Mouse (Mus musculus): ENCODE data around the gene Rnd3. TPM values are rescaled to one million over a fixed set of nuclear protein-coding genes. Genes with fewer than 3 reads are reported as not detected.

Gene Rnd3
- total and polyA plus RNA-seq, 2 experiments from 2014 or later, result 41.5 to 57.9 TPM

DNA sequence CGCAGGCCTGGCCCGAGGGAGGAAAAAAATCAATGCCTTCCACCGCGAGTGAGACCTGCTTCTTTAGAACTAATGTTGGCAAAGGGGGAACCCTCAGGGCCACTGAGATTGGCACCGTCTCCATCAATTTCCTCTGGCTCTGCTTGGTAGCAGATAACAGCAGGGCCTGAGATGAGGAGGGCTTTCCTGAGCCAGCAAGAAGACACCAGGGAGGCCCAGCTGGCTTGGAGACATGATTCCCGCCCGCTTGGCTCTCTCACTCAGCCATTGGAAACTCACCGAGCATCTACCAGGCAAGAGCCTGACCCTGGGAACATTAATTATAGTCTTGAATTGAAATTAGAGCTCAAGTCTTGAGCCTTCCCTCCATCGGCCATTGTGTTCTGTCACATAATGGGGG is 48.9 kb downstream of the Rnd3 start:
- WGBS, result 34% methylated on average over 9 of the region's 9 CpGs
- no peaks in the 10 kb centered on the region for H3K27me3 ChIP-seq (ENCODE audit: insufficient read depth, low read length)
- H3K36me3 ChIP-seq (ENCODE audit: insufficient read depth, low read length), result no peaks in the 10 kb centered on the region
- no peaks in the 10 kb centered on the region for H3K9me3 ChIP-seq (ENCODE audit: low read length)
- H3K9ac ChIP-seq (replicated peaks; ENCODE audit: low read length), result no peak overlapping the region
- no peak overlapping the region for H3K4me3 ChIP-seq (ENCODE audit: low read length)
- H3K4me2 ChIP-seq (ENCODE audit: low read depth, low read length), result no peak overlapping the region
- no peaks in the 10 kb centered on the region for H3K4me1 ChIP-seq (ENCODE audit: insufficient read depth, low read length)
- H3K27ac ChIP-seq, result no peak overlapping the region; the same call in 1 of the 2 replicates
- ATAC-seq (peak; percentile 70), DNase-seq (ENCODE audit: low spot score) (peak; percentile 63)
- TF ChIP-seq CTCF (IDR thresholded peaks at IDR 0.05; ENCODE audit: low read depth), result no peak

- Histone ChIP-seq H3K4me2 (ENCODE audit: low read depth, low read length) (no peak overlapping the region), H3K9ac (replicated peaks; ENCODE audit: low read length) (no peak overlapping the region), H3K36me3 (ENCODE audit: insufficient read depth, low read length) (no peaks in the 10 kb centered on the region), H3K9me3 (ENCODE audit: low read length) (no peaks in the 10 kb centered on the region), H3K27me3 (ENCODE audit: insufficient read depth, low read length) (no peaks in the 10 kb centered on the region), H3K27ac (no peak overlapping the region; the same call in 1 of the 2 replicates), H3K4me1 (ENCODE audit: insufficient read depth, low read length) (no peaks in the 10 kb centered on the region), H3K4me3 (ENCODE audit: low read length) (no peak overlapping the region)
- DNase-seq (ENCODE audit: low spot score) (no peak), ATAC-seq (no peak)
- no peak for TF ChIP-seq CTCF (IDR thresholded peaks at IDR 0.05; ENCODE audit: low read depth)
- WGBS, result 72% methylated on average over 1 of the region's 1 CpGs
Measured at GRCm38 (mm10) chr2:51099240-51099639, 49.7 kb downstream of the Rnd3 start.

DNA sequence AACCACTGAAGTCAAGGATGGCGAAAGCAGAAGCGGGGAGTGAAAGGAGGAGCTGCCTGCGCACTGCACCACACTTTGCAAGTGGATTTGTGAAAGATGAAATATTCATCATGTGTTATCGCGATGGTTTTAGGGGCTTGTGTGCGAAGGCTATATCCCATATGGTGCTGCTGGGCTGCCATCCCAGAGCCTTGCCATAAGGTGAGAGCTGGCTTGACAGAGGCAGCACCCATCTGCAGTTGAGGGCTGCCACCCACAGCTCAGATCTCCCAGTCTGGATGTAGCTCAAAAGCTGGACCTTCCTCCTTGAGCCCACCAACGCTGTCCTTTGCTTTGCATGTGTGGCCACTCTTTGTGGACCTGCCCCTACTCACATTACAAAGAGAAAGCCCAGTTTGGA is 58.2 kb downstream of the Rnd3 start:
- DNase-seq (ENCODE audit: low spot score) (peak; percentile 65), ATAC-seq (peak; percentile 76)
- Histone ChIP-seq H3K27me3 (ENCODE audit: insufficient read depth, low read length) (no peaks in the 10 kb centered on the region), H3K36me3 (ENCODE audit: insufficient read depth, low read length) (no peaks in the 10 kb centered on the region), H3K4me2 (ENCODE audit: low read depth, low read length) (no peak overlapping the region), H3K4me1 (ENCODE audit: insufficient read depth, low read length) (no peaks in the 10 kb centered on the region; the same call in 1 of the 2 replicates), H3K9ac (replicated peaks; ENCODE audit: low read length) (no peak overlapping the region), H3K9me3 (ENCODE audit: low read length) (no peaks in the 10 kb centered on the region), H3K4me3 (ENCODE audit: low read length) (no peak overlapping the region), H3K27ac (peak overlapping the region; percentile 27; the same call in 1 of the 2 replicates)
- 53% methylated on average over 7 of the region's 7 CpGs for WGBS
- TF ChIP-seq CTCF (IDR thresholded peaks at IDR 0.05; ENCODE audit: low read depth), result no peak

DNA sequence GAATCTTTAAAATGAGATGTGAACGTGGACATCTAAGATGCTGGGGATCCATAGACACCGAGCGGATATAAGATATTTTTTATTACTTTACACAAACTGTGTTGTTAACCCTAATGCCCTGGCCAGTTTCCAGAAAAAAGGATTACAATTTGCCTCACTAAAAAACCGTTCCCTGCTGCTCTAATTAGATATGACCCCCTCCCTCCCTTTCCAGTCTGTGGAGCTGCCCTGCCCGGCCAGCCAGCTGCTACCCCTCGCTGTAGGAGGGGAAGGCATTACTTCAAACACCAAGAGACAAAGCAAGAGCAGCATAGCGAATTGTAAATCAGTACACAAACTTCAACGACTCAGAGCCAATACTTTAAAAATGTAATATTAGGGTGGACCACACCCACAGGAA is 58.9 kb downstream of the Rnd3 start:
- no peak overlapping the region for H3K4me3 ChIP-seq (ENCODE audit: low read length)
- no peaks in the 10 kb centered on the region for H3K9me3 ChIP-seq (ENCODE audit: low read length)
- H3K27ac ChIP-seq, result 0 out of 2 replicates have a peak overlapping the region, but pooled peaks have one; percentile 15
- H3K4me2 ChIP-seq (ENCODE audit: low read depth, low read length), result no peak overlapping the region
- no peak for TF ChIP-seq CTCF (IDR thresholded peaks at IDR 0.05; ENCODE audit: low read depth)
- peak; percentile 71 for DNase-seq (ENCODE audit: low spot score)
- H3K9ac ChIP-seq (replicated peaks; ENCODE audit: low read length), result no peak overlapping the region
- 27% methylated on average over 8 of the region's 8 CpGs for WGBS
- H3K27me3 ChIP-seq (ENCODE audit: insufficient read depth, low read length), result no peaks in the 10 kb centered on the region
- no peaks in the 10 kb centered on the region for H3K36me3 ChIP-seq (ENCODE audit: insufficient read depth, low read length)
- ATAC-seq, result peak; percentile 61; the same call in 1 of the 2 replicates
- no peaks in the 10 kb centered on the region; the same call in 1 of the 2 replicates for H3K4me1 ChIP-seq (ENCODE audit: insufficient read depth, low read length)

GRCm38 (mm10) chr2:51088843-51089573 is 59.9 kb downstream of the Rnd3 start:
- TF ChIP-seq CTCF (IDR thresholded peaks at IDR 0.05; ENCODE audit: low read depth), result no peak
- WGBS, result 61% methylated on average over 11 of the region's 11 CpGs
- no peaks in the 10 kb centered on the region for H3K27me3 ChIP-seq (ENCODE audit: insufficient read depth, low read length)
- H3K4me2 ChIP-seq (ENCODE audit: low read depth, low read length), result no peak overlapping the region
- ATAC-seq (no peak), DNase-seq (ENCODE audit: low spot score) (no peak)
- no peak overlapping the region for H3K27ac ChIP-seq
- no peaks in the 10 kb centered on the region for H3K36me3 ChIP-seq (ENCODE audit: insufficient read depth, low read length)
- no peak overlapping the region for H3K4me3 ChIP-seq (ENCODE audit: low read length)
- H3K9me3 ChIP-seq (ENCODE audit: low read length), result no peaks in the 10 kb centered on the region
- H3K9ac ChIP-seq (replicated peaks; ENCODE audit: low read length), result no peak overlapping the region
- no peaks in the 10 kb centered on the region; the same call in 1 of the 2 replicates for H3K4me1 ChIP-seq (ENCODE audit: insufficient read depth, low read length)

DNA sequence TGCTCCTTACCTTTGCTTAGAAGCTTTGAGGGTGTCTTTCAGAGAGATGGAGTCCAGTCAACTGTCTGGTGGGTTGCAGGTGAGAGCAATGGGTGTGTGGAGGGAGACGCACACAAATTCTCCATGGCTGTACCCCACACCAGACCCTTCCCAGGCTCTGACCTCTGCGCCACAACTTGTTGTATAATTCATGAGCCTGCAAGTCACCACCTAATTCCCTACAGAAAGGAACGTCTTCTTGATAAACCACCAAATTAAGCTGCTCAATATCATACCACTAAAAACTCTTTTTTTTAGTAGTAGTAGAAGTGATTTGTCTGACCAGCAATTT is 60.8 kb downstream of the Rnd3 start:
- TF ChIP-seq CTCF (IDR thresholded peaks at IDR 0.05; ENCODE audit: low read depth), result no peak
- Histone ChIP-seq H3K4me1 (ENCODE audit: insufficient read depth, low read length) (no peaks in the 10 kb centered on the region; the same call in 1 of the 2 replicates), H3K9ac (replicated peaks; ENCODE audit: low read length) (no peak overlapping the region), H3K9me3 (ENCODE audit: low read length) (no peaks in the 10 kb centered on the region), H3K27me3 (ENCODE audit: insufficient read depth, low read length) (no peaks in the 10 kb centered on the region), H3K4me2 (ENCODE audit: low read depth, low read length) (0 out of 2 replicates have a peak overlapping the region, but pooled peaks have one; percentile 8), H3K4me3 (ENCODE audit: low read length) (no peak overlapping the region), H3K36me3 (ENCODE audit: insufficient read depth, low read length) (no peaks in the 10 kb centered on the region), H3K27ac (peak overlapping the region; percentile 41; the same call in 1 of the 2 replicates)
- ATAC-seq (no peak), DNase-seq (ENCODE audit: low spot score) (no peak)
- 21% methylated on average over 3 of the region's 3 CpGs for WGBS

Measured in hindbrain, postnatal 0 days (tissue).